Mouse (Mus musculus): Measurements from ENCODE around the gene Entpd1. TPM values are rescaled to one million over a fixed set of nuclear protein-coding genes. Genes with fewer than 3 reads are reported as not detected.
"Not testable (repeated sequence)": the region's sequence is repeated elsewhere in the genome, so short reads cannot be mapped to it uniquely, and the experiment has no call there.

The Entpd1 gene
- total and polyA plus RNA-seq, 3 experiments, result not detected

DNA sequence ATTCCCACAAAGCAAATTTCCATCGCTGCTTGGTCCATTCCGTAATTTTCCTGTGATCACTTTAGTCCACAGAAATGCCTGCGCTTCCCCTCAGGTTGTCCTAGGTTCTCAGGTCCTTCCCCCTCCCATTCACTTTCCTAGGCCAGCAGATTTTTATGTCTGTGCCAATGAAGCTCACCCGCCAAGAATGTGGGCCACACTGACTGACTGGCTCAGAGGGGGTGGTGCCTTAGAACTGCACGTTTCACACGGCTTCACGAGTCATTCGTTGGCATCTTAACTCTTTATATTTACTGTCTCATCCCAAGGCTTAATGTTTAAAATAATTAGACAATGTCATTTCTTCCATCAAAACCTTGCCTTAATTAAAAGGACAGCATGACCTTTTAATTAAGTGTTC lies 16.3 kb upstream of the Entpd1 start:
- H3K36me3 ChIP-seq (ENCODE audit: control insufficient read depth in 1 of 2, insufficient read depth in 2 of 2, low read length in 2 of 2), result no peaks in the 10 kb centered on the region
- H3K79me2 ChIP-seq (ENCODE audit: control insufficient read depth, insufficient read depth, low read length, poor library complexity), result no peaks in the 10 kb centered on the region
- no peak overlapping the region for H3K4me3 ChIP-seq (ENCODE audit: control insufficient read depth in 1 of 2, insufficient read depth in 1 of 2, low read depth in 2 of 2, low read length in 2 of 2)
- TF ChIP-seq RAD21 (IDR thresholded peaks at IDR 0.05; ENCODE audit: low read depth, low read length), result no peak
- no peak for TF ChIP-seq CHD1 (IDR thresholded peaks at IDR 0.05; ENCODE audit: low read depth, low read length)
- no peak for TF ChIP-seq MEF2A (IDR thresholded peaks at IDR 0.05; ENCODE audit: extremely low read depth, insufficient replicate concordance, low read depth, low read length, poor library complexity, severe bottlenecking)
- no peak for TF ChIP-seq NELFE (IDR thresholded peaks at IDR 0.05; ENCODE audit: low read depth, low read length)
- no peak for TF ChIP-seq USF2 (IDR thresholded peaks at IDR 0.05; ENCODE audit: borderline replicate concordance in 1 of 2, insufficient read depth in 1 of 2, low read depth in 1 of 2, low read length in 2 of 2)
- no peak for TF ChIP-seq TBP (IDR thresholded peaks at IDR 0.05; ENCODE audit: low read depth, low read length)
- TF ChIP-seq ZNF384 (IDR thresholded peaks at IDR 0.05; ENCODE audit: low read depth, low read length), result no peak
- no peak for TF ChIP-seq CHD2 (IDR thresholded peaks at IDR 0.05; ENCODE audit: low read length)
- no peak overlapping the region for H3K9ac ChIP-seq (ENCODE audit: control insufficient read depth, low read depth, low read length, poor library complexity, severe bottlenecking)
- no peaks in the 10 kb centered on the region for H3K9me3 ChIP-seq (replicated peaks; ENCODE audit: insufficient read depth, low read length)
- no peak overlapping the region for H3K27ac ChIP-seq (ENCODE audit: control insufficient read depth, low read depth, low read length)
- no peak for DNase-seq (ENCODE audit: low read depth, low spot score)
- H3K27me3 ChIP-seq (ENCODE audit: control insufficient read depth in 1 of 2, insufficient read depth in 2 of 2, low read length in 2 of 2), result no peaks in the 10 kb centered on the region
- no peaks in the 10 kb centered on the region for H3K4me1 ChIP-seq (ENCODE audit: control insufficient read depth in 1 of 2, insufficient read depth in 2 of 2, low read length in 2 of 2)

DNA sequence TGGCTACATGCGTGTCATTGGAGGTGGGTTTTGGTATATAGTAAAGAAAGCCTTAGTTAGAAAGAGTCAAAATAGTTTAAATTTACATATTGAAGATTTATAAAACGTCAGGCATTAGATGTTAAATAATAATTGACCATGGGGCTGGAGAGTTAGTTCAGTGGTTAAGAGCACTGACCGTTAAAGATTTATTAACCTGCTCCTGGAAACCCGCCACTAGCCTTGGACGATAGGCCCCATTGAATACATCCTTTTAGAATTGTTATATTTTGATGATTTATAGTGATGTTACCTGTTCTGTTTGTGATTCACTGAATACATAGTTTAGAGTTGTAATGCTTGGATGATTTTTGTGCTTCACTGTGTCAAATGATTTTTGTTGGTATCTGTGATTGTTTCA lies 11.3 kb upstream of the Entpd1 start:
- not testable (repeated sequence) for H3K27ac ChIP-seq (ENCODE audit: control insufficient read depth, low read depth, low read length); H3K4me3 ChIP-seq (ENCODE audit: control insufficient read depth in 1 of 2, insufficient read depth in 1 of 2, low read depth in 2 of 2, low read length in 2 of 2); H3K9me3 ChIP-seq (replicated peaks; ENCODE audit: insufficient read depth, low read length); H3K4me1 ChIP-seq (ENCODE audit: control insufficient read depth in 1 of 2, insufficient read depth in 2 of 2, low read length in 2 of 2); DNase-seq (ENCODE audit: low read depth, low spot score); H3K79me2 ChIP-seq (ENCODE audit: control insufficient read depth, insufficient read depth, low read length, poor library complexity); H3K9ac ChIP-seq (ENCODE audit: control insufficient read depth, low read depth, low read length, poor library complexity, severe bottlenecking); H3K36me3 ChIP-seq (ENCODE audit: control insufficient read depth in 1 of 2, insufficient read depth in 2 of 2, low read length in 2 of 2); H3K27me3 ChIP-seq (ENCODE audit: control insufficient read depth in 1 of 2, insufficient read depth in 2 of 2, low read length in 2 of 2)

DNA sequence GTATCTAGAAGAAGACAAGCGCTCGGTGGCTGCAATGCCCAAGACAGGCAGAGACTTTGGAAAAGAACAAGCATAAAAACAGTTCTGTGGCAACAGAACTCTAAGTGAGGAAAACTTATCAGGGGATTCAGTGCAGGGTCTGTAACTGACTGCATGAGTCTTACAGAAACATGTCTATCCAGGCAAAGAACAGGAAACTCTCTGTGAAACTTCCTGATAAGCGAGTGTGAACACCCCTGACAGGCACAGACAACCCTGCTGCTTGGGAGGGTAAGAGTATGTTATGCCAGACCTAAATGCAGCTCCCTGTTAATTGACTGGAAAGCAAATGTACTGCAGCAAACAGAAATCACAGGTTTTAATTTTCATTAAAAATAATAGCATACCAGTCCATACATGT lies 10.3 kb upstream of the Entpd1 start:
- H3K27me3 ChIP-seq (ENCODE audit: control insufficient read depth in 1 of 2, insufficient read depth in 2 of 2, low read length in 2 of 2), result no peaks in the 10 kb centered on the region
- no peak overlapping the region for H3K9ac ChIP-seq (ENCODE audit: control insufficient read depth, low read depth, low read length, poor library complexity, severe bottlenecking)
- H3K27ac ChIP-seq (ENCODE audit: control insufficient read depth, low read depth, low read length), result peak overlapping the region; percentile 42; the same call in 1 of the 2 replicates
- TF ChIP-seq GATA1 (IDR thresholded peaks at IDR 0.05; ENCODE audit: low read depth, low read length) (peak; percentile 57), JUND (IDR thresholded peaks at IDR 0.05; ENCODE audit: low read depth, low read length) (no peak), ZNF384 (IDR thresholded peaks at IDR 0.05; ENCODE audit: low read depth, low read length) (no peak)
- peak; percentile 53 for DNase-seq (ENCODE audit: low read depth, low spot score)
- peaks cover 0 to 8% of the 10 kb centered on the region in 2 experiments; a peak in 2 of 4 replicates for H3K36me3 ChIP-seq (ENCODE audit: control insufficient read depth in 1 of 2, insufficient read depth in 2 of 2, low read length in 2 of 2)
- no peaks in the 10 kb centered on the region for H3K79me2 ChIP-seq (ENCODE audit: control insufficient read depth, insufficient read depth, low read length, poor library complexity)
- H3K4me1 ChIP-seq (ENCODE audit: control insufficient read depth in 1 of 2, insufficient read depth in 2 of 2, low read length in 2 of 2), result peaks cover 0 to 5% of the 10 kb centered on the region in 2 experiments; a peak in 1 of 4 replicates
- H3K4me3 ChIP-seq (ENCODE audit: control insufficient read depth in 1 of 2, insufficient read depth in 1 of 2, low read depth in 2 of 2, low read length in 2 of 2), result no peak overlapping the region
- H3K9me3 ChIP-seq (replicated peaks; ENCODE audit: insufficient read depth, low read length), result no peaks in the 10 kb centered on the region
